Mouse (Mus musculus) liver, adult 2 months (tissue): Measurements from ENCODE around the gene Hist1h2bb. TPM values are rescaled to one million over a fixed set of nuclear protein-coding genes. Genes with fewer than 3 reads are reported as not detected.
"Not testable (repeated sequence)": the region's sequence is repeated elsewhere in the genome, so short reads cannot be mapped to it uniquely, and the experiment has no call there.

ENCODE experiments used
- DNase-seq: peaks from one replicate; pipeline ENCODE4 v3.0.0-alpha.2; 2011; ENCODE audit warnings: low read depth, low spot score; ENCODE audit errors: extremely low read depth
- H3K27ac ChIP-seq: fragments of 200-500 bp; replicated peaks from 2 replicates; pipeline ENCODE4 v1.5.1; 2012; ENCODE audit warnings: low read depth, mild to moderate bottlenecking, control low read depth, inconsistent platforms, low read length; ENCODE audit not compliant: insufficient read depth
- H3K27me3 ChIP-seq: fragments of 200-500 bp; 2 replicates; pipeline ENCODE4 v1.6.1; 2012; ENCODE audit warnings: mild to moderate bottlenecking, moderate library complexity, low read length, inconsistent platforms; ENCODE audit not compliant: control insufficient read depth, insufficient read depth
- H3K36me3 ChIP-seq: fragments of 200-500 bp; 2 replicates; pipeline ENCODE4 v1.6.1; 2012; ENCODE audit warnings: low read length, inconsistent platforms; ENCODE audit not compliant: control insufficient read depth, insufficient read depth
- H3K4me1 ChIP-seq: fragments of 200-500 bp; 2 replicates; pipeline ENCODE4 v1.6.1; 2011; ENCODE audit warnings: low read length; ENCODE audit not compliant: control insufficient read depth, insufficient read depth
- H3K4me3 ChIP-seq: fragments of 200-500 bp; 2 replicates; pipeline ENCODE4 v1.5.1; 2011; ENCODE audit warnings: low read depth, mild to moderate bottlenecking, control low read depth, low read length, moderate library complexity; ENCODE audit not compliant: insufficient read depth
- H3K79me2 ChIP-seq: fragments of 200-500 bp; 2 replicates; pipeline ENCODE4 v1.6.1; 2012; ENCODE audit warnings: inconsistent platforms, mild to moderate bottlenecking, low read length, moderate library complexity; ENCODE audit not compliant: control insufficient read depth, insufficient read depth
- H3K9ac ChIP-seq: fragments of 200-500 bp; 2 replicates; pipeline ENCODE4 v1.6.1; 2012; ENCODE audit warnings: low read depth, mild to moderate bottlenecking, control low read depth, inconsistent platforms, low read length
- CTCF ChIP-seq: fragments of 200-500 bp; IDR thresholded peaks from 2 replicates; pipeline ENCODE4 v1.5.1; 2011; ENCODE audit warnings: low read depth, low read length, control low read depth
- POLR2A ChIP-seq: fragments of 200-500 bp; IDR thresholded peaks from 2 replicates; pipeline ENCODE4 v1.6.1; 2011; ENCODE audit warnings: low read length, control low read depth; ENCODE audit not compliant: insufficient read depth; ENCODE audit errors: extremely low read depth
- WGBS: fragments of 180-500 bp; shearing (Covaris S2); methylation state at CpG from one replicate; pipeline ENCODE4 v1.1.7; 2018; 5-methylcytosine and 5-hydroxymethylcytosine counted together
- polyA plus RNA-seq: library from polyadenylated mRNA; depleted of rRNA; stranded (reverse); fragments of >200 nt; gene quantifications from 2 replicates; pipeline ENCODE4 v1.2.3, GENCODE M21; 2012
- total RNA-seq: library from RNA; depleted of rRNA; stranded (reverse); fragments of >200 nt; gene quantifications from 2 replicates; pipeline ENCODE4 v1.2.3, GENCODE M21; 2014

The Hist1h2bb gene
- total and polyA plus RNA-seq, 2 experiments: 0.55 to 41.9 TPM

- Histone ChIP-seq H3K27me3 (no peaks in the 10 kb centered on the region), H3K36me3 (no peaks in the 10 kb centered on the region), H3K4me3 (no peak overlapping the region), H3K9ac (no peak overlapping the region), H3K4me1 (peaks cover 14% of the 10 kb centered on the region; the same call in 1 of the 2 replicates), H3K27ac (no peak overlapping the region), H3K79me2 (no peaks in the 10 kb centered on the region)
- WGBS: 57% methylated on average over 12 of the region's 12 CpGs
- TF ChIP-seq CTCF (no peak), POLR2A (no peak)
- DNase-seq: no peak
Observed at GRCm38 (mm10) chr13:23764324-23765171, 18.0 kb downstream of the Hist1h2bb start.

- no peaks in the 10 kb centered on the region for H3K79me2 ChIP-seq
- TF ChIP-seq POLR2A (no peak), CTCF (no peak)
- WGBS: 92% methylated on average over 1 of the region's 1 CpGs
- H3K4me3 ChIP-seq: no peak overlapping the region
- no peak overlapping the region for H3K27ac ChIP-seq
- peaks cover 12% of the 10 kb centered on the region; the same call in 1 of the 2 replicates for H3K4me1 ChIP-seq
- DNase-seq: no peak
- no peak overlapping the region for H3K9ac ChIP-seq
- H3K36me3 ChIP-seq: no peaks in the 10 kb centered on the region
- H3K27me3 ChIP-seq: no peaks in the 10 kb centered on the region
Observed at GRCm38 (mm10) chr13:23765172-23765513, 18.6 kb downstream of the Hist1h2bb start.

- Histone ChIP-seq H3K36me3 (no peaks in the 10 kb centered on the region), H3K9ac (no peak overlapping the region), H3K27ac (no peak overlapping the region), H3K79me2 (no peaks in the 10 kb centered on the region), H3K27me3 (no peaks in the 10 kb centered on the region), H3K4me1 (peaks cover 7% of the 10 kb centered on the region; the same call in 1 of the 2 replicates), H3K4me3 (no peak overlapping the region)
- no peak for TF ChIP-seq CTCF
- TF ChIP-seq POLR2A: no peak
- peak; percentile 91 for DNase-seq
Observed at GRCm38 (mm10) chr13:23766772-23767171, 20.2 kb downstream of the Hist1h2bb start.

GRCm38 (mm10) chr13:23768834-23769397, 22.4 kb downstream of the Hist1h2bb start:
- H3K79me2 ChIP-seq: no peaks in the 10 kb centered on the region
- H3K27me3 ChIP-seq: no peaks in the 10 kb centered on the region
- DNase-seq: no peak
- no peaks in the 10 kb centered on the region for H3K36me3 ChIP-seq
- 69% methylated on average over 5 of the region's 5 CpGs for WGBS
- no peak overlapping the region for H3K9ac ChIP-seq
- peaks cover 7% of the 10 kb centered on the region; the same call in 1 of the 2 replicates for H3K4me1 ChIP-seq
- TF ChIP-seq CTCF: no peak
- no peak for TF ChIP-seq POLR2A
- H3K4me3 ChIP-seq: no peak overlapping the region
- no peak overlapping the region for H3K27ac ChIP-seq

- H3K79me2 ChIP-seq, H3K27ac ChIP-seq, DNase-seq, H3K27me3 ChIP-seq, H3K4me1 ChIP-seq, H3K36me3 ChIP-seq, H3K9ac ChIP-seq, H3K4me3 ChIP-seq: not testable (repeated sequence)
- WGBS: 95% methylated on average over 2 of the region's 2 CpGs
Observed at GRCm38 (mm10) chr13:23769613-23770012, 23.1 kb downstream of the Hist1h2bb start, which contains the start of gene Trim38. Gene Trim38, plus strand, starts transcription at chr13:23769913.
